Mouse (Mus musculus) megakaryocyte, adult 5-6 weeks (primary cell): ENCODE data around the gene Elmo3. TPM values are rescaled to one million over a fixed set of nuclear protein-coding genes. Genes with fewer than 3 reads are reported as not detected.

ENCODE experiments used
- ATAC-seq: 2 replicates; pipeline ENCODE4 v1.8.0; 2016; ENCODE audit warnings: mild to moderate bottlenecking, inconsistent platforms; ENCODE audit not compliant: poor library complexity, severe bottlenecking
- total RNA-seq, 2 experiments: library from RNA; stranded (forward) in 1 of 2; stranded (reverse) in 1 of 2; fragments of 153-499, 151-499 nt in 1 of 2; fragments of 221-1000, 200-1000 nt in 1 of 2; gene quantifications; 2 replicates each; pipeline versions ENCODE4 v1.2.3 to v1.2.4; 2015 to 2017

The Elmo3 gene
- total RNA-seq (2015), result 0.46 and 0.58 TPM in 2 replicates
- 0.20 and 0.51 TPM in 2 replicates for total RNA-seq (2017)

GRCm38 (mm10) chr8:105305211-105306145, at the start of gene Elmo3:
Gene Elmo3, plus strand, starts transcription at chr8:105305601.
- peak; percentile 33 for ATAC-seq

DNA sequence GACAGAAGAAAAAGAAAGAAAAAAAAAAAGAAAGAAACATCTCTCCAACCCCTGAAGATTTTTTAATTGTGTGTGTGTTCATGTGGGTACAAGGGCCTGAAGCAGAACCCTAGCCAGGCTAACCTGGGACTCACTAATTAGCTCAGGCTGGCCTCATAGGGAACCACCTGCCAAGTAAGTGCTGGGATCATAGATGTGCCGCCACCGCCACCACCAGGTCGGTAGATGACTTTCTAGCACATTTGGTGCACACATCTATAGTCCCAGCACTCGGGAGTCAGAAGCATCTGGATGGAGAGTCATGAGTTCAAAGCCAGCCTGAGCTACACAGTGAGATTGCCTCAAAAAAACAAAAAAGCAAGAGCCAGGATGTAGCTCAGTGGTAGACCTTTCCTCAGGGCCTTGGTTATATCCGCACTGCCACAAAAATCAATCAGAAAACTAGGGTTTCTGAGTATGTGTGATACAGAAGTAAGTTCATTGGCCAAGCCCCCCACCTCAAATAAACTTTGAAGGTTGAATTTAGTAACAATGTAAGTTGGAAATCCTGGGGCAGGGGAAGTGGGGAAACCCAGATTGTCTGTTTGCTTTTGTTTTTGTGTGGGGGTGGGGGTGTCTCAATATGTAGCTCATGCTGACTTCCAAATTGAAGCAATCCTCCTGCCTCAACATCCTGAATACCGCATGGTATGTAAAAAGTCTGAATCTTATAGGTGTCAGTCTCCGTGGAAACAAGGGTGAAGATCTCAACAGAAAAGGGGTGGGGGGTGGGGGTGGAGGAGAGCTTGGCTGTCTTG, 47.9 kb upstream of the Elmo3 start:
- ATAC-seq, result no peak

GRCm38 (mm10) chr8:105258911-105259720, 46.3 kb upstream of the Elmo3 start:
- peak; percentile 13 for ATAC-seq

DNA sequence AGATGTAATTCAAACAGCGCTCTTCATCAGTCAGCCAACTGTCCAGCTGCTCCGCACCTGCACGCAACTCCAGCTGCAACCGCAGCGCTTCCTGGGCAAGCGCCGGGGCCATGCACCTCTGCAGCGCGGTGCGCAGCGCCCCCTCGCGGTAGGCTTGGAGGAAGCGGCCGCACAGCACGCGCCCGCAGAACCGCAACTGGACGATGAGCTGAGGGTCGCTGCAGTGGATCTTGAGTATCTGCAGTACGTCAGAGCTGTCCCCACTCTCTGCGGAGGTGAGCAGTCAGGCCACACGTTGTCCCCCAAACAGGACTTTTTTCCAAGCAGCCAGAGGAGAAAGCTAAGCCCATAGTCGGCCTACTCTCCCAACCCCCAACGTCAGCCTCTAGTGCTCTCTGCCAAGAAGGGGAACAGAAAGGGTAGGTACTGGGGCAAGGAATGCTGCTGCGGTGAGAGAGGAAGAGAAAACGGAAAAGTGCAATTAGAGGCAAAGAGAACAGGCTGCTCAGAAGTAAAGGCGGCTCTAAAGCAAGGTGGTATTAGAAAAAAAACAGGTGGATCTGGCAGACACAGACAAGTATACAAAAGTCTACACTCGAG, 45.6 kb upstream of the Elmo3 start:
- peak; percentile 72 for ATAC-seq

DNA sequence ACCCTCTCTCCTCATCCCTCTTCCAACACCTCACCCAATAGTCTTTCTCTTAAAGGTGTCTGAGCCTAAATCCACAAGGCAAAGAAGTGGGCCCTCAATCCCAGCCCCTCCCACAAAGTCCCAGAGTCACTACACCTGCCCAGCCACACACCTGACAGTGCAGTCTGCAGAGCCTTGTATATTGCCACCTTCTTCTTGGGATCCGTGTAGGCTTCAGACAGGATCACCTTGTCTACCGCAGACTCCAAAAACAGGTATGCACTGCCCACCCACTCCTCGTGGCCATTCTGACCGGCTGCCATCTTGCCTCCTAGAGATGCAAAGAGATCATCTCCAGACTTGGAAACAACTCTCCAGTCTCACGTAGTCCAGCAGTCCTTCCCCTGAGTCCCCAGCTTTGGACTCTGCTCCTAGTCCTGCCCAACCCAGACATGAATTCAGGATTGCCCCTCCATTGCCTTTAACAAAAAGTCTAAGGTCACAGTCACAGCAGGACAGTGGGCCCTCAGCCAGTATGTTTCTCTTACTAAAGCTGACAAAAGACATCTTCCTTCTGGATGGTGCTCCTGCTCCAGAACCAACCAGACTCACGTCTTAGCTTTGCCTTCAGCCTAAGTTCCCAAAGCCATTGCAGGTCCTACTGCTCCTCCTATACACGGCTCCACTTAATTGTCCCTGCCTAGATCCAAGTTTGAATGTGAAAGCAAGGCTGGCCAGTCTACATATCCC, 44.9 kb upstream of the Elmo3 start:
- no peak for ATAC-seq

- ATAC-seq, result no peak
These were observed 43.9 kb upstream of the Elmo3 start for GRCm38 (mm10) chr8:105261326-105261980.

DNA sequence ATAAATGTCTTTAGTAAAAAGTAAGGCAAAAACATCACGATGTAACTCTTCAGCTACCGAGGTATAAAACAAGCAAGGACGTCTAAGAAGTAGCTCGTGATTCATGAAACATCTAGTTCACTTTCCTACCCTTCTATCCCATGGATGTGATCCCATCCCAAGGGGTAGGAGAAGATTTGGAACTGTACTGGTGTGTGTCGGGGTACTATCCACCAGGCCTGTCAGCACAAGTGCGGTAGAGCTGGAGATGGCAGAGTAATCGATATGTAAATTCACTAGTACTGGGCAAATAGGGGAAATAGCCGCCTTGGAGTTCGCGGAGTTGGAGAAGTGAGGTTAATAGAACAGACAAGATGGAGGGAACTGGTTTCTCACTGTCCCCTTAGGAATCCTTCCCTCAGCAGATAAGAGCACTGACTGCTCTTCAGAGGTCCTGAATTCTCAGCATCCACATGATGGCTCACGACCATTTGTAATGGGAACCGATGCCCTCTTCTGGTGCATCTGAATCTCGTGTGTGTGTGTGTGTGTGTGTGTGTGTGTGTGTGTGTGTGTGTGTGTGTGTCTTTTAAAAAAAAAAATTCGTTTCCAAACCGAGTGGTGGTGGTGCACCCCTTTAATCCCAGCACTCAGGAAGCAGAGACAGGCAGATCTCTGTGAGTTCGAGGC, 42.0 kb upstream of the Elmo3 start:
- no peak for ATAC-seq

DNA sequence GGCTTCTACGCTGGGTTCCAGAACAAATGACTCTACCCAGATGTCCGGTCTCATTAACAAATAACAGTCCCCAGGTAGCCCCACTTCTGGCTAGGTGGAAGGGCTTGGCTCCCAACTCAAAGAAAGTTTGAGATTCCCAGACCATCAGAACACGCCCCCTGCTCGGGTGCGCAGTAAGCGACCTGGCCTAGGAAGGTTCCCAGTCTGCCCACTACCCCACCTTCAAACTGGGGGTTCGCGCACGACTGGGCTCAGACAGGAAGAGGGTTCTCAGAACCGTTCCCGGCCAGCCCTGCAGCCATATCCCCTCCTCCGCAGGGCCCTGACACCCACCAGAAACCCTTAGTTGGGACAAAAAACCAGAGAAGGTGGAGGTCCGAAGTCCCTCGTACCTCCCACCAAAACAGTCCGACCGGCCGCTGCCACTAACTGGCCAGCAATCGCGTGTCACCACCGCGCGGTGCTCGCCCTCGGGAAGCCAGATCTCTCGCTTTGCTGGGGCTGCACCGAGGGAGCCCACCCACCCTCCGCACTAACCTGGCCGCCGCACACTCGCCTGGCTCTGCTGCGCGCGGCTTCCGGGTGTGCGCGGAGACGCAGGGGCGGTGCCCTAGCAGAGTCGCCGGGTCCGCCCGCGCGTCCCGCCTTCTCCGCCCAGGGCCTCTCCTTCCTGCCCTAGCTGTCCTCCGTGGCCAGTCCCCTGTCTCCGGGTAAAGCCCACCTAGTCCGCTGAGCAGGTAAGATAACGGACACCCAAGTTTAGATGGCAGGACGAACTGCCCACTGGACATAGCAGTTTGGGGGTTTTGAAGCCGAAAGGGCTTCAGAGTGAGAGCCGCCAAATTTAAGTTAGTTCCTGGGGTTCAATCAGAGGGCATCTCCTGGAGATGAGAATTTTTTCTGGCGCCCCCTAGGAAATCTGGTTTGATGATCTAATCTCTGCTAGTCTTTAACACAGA, 41.1 kb upstream of the Elmo3 start, which contains the start of the genes Tradd and Fbxl8:
Gene Tradd, minus strand, starts transcription at position 586 of the 959 bp plus-strand sequence.
Gene Fbxl8, plus strand, starts transcription at position 625 of the 959 bp plus-strand sequence.
- ATAC-seq, result peak; percentile 78

- peak; percentile 68 for ATAC-seq
These were observed 40.3 kb upstream of the Elmo3 start for GRCm38 (mm10) chr8:105265128-105265527.

- ATAC-seq, result no peak
These were observed 38.6 kb upstream of the Elmo3 start for GRCm38 (mm10) chr8:105266775-105267174.

DNA sequence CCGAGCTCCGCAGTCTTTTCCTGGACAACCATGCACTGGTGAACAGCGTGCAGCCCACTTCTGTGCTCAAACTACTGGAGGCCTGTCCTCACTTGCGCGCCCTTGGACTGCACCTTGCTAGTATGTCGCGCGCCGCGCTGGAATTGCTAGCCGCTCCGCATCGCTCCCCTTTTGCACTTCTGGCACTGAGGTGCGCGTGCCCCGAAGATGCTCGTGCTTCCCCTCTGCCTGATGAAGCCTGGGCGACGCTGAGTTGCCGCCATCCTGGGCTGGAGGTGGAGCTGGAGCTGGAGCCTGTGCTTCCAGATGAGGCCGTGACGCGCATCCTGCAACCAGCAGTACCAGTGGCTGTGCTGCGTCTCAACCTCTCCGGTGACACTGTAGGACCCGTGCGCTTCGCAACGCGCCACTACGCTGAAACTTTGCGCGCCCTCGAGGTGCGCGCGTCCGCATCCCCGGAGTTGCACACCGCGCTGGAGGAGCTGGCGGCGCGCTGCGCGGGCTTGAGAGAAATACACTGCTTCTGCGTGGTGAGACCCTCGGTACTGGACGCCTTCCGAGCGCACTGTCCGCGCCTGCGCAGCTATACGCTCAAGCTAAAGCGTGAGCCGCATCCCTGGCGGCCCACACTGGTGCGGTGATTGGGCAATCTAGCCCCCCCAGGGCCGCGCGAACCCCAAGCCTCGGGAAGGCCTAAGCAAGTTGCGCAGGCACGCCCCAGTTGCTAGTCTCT, 36.9 kb upstream of the Elmo3 start:
- ATAC-seq, result no peak

DNA sequence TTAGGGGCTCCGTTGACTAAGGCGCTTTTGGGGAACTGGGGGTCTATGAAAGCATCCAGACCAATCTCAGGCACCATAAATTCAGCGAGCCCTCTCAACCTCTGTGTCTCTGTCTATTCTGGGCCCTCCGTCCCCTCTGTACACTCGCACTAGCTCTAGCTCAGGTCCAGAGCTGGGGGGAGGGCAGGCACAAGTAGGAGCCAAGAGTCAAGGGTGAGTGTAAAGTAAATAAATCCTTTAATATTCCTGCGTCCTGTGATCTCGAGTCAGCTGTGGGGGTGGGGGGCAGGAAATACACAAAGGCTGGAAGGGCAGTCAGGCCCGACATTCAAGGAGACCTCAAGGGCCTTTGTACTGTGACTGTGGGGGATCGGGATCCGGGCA, 36.3 kb upstream of the Elmo3 start:
- ATAC-seq, result no peak

DNA sequence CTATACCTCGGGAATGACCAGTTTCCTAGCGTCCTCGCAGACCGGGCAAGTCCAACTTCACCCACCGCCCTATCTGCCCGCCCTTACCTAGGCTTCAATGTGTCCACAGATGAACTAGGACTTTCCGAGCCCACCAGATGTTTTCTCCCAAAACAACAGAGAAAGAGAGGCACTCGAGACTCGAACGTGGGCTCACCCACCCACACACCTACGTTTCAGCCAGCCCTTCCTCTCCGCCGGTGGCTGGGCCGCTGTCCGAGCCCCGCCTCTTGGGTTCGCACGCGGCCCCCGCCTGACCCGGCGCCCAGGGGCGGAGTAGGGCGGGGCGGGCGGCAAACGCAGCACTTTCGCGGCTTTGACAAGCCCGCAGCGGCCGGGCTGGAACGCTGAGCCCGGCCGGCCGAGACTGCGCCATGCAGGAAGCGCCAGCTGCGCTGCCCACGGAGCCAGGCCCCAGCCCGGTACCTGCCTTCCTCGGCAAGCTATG, 35.9 kb upstream of the Elmo3 start, which contains the start of gene Hsf4:
Gene Hsf4, plus strand, starts transcription at position 341 of the 487 bp plus-strand sequence.
- peak; percentile 47 for ATAC-seq

DNA sequence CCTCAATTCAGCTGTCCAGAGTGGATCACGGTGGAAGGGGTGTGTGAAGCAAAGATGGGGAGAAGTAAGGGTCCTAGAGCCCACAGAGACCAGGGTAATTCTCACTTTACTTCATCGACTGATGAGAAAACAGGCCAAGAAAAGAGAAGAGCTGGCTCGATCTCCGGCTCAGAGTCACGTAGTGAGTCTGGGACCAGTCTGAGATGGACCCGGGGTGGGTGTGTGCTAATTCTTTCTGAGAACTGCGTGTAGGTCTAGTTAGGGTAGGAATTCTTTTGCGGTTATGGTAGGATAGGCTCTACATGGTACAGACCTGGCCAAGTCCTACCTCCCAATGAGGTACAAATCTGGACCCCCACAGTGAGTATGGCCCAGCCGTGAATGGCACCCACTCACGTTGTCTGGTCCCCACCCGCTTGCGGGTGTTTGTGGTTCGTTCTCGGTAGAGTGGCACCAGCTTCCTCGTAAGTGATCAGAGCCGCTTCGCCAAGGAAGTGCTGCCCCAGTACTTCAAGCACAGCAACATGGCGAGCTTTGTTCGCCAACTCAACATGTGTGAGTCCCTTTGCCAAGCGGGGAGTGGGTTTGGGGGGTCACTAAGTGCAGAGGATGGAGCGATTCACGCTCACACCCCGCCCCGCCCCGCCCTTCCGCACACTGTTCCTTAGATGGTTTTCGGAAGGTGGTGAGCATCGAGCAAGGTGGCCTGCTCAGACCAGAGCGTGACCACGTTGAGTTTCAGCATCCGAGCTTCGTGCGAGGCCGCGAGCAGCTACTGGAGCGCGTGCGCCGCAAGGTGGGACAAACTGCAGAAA, 35.1 kb upstream of the Elmo3 start:
- no peak for ATAC-seq

DNA sequence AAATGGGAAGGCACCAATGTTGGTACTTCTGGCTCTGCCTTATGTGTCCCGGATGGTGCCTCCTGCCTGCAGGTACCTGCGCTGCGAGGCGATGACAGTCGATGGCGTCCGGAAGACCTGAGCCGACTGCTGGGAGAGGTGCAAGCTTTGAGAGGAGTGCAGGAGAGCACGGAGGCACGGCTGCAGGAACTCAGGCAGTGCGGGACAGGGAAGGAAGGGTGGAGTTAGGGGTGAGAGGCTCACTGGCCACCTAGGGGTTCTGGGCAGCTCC, 34.5 kb upstream of the Elmo3 start:
- no peak for ATAC-seq

DNA sequence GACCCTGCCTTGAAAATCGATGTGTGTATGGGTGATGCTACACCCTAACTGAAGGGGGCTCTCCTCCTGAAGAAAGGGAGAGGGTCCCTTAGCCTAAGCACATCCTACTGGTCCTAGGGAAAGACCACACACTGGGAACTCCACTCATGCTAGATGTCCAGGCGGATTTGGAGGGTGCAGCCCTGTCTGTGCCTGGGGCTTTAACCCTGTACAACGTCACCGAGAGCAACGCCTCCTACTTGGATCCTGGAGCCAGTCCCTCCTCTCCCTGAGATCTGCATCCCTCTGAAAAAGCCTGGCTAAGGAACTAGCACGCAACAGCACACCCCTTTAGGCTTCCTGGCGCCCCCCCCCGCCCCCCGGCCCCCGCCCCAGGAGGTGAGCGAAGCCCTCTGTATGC, 30.0 kb upstream of the Elmo3 start:
- no peak for ATAC-seq
